Mouse (Mus musculus) ovary, postnatal 14 days (tissue): ENCODE measurements around the gene Oas1f.
"Not testable (repeated sequence)": the region's sequence is repeated elsewhere in the genome, so short reads cannot be mapped to it uniquely, and the experiment has no call there.

Experiments
- DNase-seq: peaks from one replicate; pipeline ENCODE4 v3.0.0; 2022; ENCODE audit warnings: low spot score

Gene Oas1f

GRCm38 (mm10) chr5:120871469-120871868 lies 24.3 kb downstream of the Oas1f start:
- DNase-seq, result no peak

DNA sequence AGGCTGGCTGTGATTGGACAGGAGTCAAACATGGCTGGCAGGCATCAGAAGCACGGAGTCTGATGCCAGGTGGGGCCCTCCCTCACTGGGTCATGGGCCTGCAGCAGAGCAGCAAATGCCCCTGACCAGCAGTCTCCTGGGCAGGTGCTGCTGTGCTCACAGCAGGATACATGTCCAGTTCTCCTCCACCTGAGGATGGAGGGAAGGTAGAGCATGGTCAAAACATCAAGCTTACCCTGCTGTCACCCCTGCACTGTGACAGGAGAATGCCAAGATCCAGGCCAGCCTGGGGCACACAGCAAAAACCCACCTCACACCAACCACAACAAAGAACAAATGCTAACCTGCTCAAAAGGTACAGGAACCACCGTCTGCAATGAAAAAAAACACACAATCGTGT lies 29.7 kb downstream of the Oas1f start:
- not testable (repeated sequence) for DNase-seq

DNA sequence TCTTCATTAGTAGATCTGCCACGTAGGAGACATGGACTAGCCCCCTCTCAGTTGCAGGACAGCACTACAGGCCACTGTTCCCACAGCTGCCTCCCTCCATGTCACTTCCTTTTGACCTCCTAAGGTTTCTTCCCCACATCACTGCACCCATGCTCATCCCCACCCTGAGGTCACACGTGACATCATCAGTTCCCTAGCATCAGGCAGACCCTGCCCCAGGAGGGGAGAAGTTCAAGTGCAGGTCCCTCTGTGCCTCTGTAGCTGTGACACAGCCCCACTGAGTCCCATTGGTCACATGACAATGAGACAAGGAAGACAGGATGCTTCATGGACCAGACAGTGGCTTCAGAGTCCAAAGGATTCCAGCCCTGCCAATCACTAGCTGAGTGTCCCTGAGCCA lies 30.2 kb downstream of the Oas1f start:
- not testable (repeated sequence) for DNase-seq

GRCm38 (mm10) chr5:120878803-120879202 lies 31.6 kb downstream of the Oas1f start:
- not testable (repeated sequence) for DNase-seq

- not testable (repeated sequence) for DNase-seq
Observed at GRCm38 (mm10) chr5:120881681-120882080, 34.5 kb downstream of the Oas1f start.

- not testable (repeated sequence) for DNase-seq
Observed at GRCm38 (mm10) chr5:120887413-120887812, 40.2 kb downstream of the Oas1f start, which contains the start of gene Oas1g. Oas1g (minus strand) TSS chr5:120887613.

- DNase-seq, result no peak
Observed at GRCm38 (mm10) chr5:120887831-120888230, 40.7 kb downstream of the Oas1f start.

DNA sequence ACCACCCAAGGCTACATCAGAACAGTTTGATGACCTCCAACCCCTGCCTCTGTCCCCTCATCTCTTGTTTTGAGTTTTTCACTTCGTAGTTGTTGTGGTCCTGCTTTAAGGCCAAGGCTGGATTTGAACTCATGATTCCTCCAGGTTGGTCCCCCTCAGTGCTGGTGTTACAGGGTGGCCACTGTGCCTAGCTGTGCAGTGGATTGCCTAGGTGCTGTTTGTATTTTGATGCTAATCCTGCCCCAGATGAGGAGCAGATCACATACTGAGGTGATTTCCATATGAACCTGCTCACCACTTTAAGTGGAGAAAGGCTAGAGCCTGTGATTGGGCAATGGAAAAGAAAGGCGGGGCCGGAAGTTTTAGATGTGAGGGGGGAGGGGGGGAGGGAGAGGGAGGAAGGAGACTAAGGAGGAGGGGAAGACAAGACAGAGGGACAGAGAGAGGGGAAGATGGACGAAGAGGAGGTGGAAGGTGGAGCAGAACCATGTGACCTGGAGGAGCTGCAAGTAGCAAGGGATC lies 41.2 kb downstream of the Oas1f start:
- DNase-seq, result not testable (repeated sequence)

DNA sequence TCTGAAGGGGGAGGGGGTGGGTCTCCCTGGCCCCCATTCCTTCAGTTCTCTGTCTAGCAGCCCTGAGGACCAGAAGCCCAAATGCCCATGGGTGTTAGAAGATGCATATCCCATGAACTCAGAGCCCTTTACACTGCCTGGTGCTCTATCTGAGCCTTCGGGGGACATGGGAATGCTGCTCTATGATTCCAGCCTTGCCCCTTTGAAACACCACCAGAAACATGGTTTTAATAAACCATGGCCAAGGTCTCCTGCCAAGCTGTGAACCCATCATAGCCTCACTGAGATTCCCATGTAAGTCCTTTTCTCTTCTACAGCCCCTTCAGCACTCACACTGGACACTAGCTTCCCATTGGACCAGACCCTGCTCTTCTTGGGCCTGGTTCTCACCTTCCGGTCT lies 42.9 kb downstream of the Oas1f start:
- DNase-seq, result no peak

DNA sequence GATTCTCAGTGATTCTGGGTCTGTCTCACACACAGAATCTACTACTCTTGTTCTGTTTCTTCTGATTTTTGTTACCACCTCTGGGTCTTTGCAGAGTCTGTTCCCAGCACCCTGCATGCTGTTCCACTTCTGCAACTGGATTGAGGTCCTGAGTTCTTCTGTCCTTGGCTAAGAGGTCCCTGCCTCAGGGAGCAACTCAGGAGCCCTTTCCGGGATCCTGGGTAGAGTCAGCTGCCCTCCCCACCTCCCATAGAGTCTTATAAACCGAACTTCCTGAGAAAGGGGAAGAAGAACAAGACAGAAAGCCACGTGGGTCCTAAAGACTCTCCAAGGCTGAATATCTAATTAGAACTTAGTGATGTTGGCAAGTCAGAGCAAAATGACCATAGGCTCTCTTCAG lies 43.8 kb downstream of the Oas1f start:
- no peak for DNase-seq

GRCm38 (mm10) chr5:120891566-120892242 lies 44.5 kb downstream of the Oas1f start:
- not testable (repeated sequence) for DNase-seq

- DNase-seq, result no peak
Observed at GRCm38 (mm10) chr5:120892243-120892660, 45.1 kb downstream of the Oas1f start.

- DNase-seq, result not testable (repeated sequence)
Observed at GRCm38 (mm10) chr5:120893866-120894265, 46.7 kb downstream of the Oas1f start.

DNA sequence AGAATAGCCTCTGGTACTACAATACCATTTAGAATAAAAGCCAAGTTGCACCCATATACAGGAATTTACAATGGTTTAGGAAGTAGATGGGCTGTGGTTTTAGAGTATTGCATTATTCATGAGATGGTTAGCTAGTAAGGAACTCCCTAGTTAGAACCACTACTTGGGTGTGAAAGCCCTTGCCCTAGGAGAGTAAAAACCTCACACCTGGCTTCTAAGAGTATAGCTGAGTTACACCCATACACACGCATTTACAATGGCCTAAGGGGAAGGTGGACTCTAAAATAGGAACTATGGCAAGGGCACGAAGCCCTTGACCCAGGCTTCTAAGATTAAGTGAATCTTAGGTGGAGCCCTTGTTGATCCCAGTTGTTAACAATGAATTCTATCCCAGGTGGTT lies 47.5 kb downstream of the Oas1f start:
- DNase-seq, result not testable (repeated sequence)

DNA sequence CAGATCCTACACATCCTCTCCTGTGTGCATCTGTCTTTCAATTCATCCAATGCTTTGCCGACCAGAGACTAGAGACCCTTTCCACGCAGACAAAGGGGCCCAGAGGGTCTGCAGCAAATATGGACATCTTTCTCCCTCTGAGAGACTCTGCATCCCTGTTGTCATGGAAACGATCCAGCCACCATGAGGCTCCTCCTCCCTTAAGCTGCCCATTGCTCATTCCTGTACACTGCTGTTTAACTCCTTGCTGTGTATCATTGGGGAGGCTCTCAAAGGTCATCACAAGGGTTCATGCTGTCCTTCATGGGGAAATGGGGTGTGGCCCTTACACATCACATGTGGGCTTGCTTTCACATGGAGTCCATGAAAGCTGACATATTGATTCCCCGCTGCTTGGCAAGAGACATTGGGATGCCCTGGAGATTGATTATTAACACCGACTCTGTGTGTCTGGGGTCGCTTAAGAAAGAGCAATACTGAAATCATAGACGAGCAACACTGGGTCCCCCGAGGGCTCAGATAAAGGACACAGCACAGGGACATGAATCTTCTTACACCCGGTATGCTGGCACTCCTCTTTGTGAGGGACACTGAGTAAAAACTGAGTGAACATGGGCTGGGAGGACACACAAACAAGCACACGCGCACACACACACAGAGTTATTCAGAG lies 48.2 kb downstream of the Oas1f start:
- no peak for DNase-seq

GRCm38 (mm10) chr5:120898307-120898706 lies 51.1 kb downstream of the Oas1f start:
- no peak for DNase-seq

DNA sequence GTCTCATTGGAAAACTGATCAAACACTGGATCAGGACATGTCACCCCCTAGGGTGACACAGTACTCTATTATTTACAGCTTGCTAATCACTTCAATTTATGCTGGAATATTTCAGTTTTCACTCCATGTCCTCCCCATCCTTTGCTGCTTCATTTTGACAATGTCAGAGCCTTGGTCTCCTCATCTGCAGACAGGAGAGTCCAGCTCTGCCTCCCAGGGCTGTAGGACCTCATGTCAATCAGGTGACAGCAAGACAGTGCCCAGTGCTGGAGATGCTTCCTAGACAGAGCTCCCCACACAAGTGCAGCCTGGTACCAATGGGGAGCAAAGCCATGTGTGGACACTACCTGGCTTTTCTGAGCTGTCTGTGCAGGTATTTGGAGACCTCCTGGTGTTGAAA lies 51.6 kb downstream of the Oas1f start:
- no peak for DNase-seq

DNA sequence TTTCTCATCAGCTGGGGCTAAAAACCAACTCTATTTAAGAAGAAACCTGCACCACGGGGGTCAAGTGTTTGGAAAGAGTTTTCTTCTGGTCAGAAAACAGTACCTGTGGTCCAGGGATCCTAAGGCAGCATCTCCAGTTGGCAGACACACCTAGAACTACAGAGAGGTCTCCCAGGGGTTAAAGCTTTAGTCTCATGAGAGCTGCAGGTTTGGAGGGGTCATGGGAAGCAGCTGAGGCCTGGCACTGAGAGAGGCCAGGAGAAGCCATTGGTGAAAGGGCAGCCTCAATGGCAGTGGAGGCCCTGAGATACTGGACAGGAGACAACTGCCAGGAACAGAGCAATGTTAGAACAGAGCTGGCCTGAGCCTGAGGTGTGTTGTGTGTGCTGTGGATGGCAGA lies 53.5 kb downstream of the Oas1f start:
- DNase-seq, result no peak

DNA sequence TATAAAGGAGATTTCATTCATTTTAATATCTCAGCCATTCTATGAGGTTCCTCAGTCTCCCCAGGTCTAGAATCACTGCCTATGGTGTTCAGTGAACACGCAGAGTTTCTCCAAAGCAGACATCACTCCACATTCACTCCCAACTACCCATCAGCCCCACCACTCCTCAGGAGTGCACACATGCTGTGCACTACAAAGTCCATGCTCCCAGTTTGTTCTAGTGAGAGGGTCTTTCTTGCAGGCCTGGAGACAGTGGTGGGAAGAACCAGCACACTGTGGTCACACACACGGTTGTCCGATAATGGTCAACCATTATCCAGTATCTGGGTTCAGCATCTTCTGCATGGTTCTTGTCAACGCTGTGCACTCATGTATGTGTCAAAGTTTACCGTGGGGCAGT lies 54.9 kb downstream of the Oas1f start:
- DNase-seq, result no peak

- not testable (repeated sequence) for DNase-seq
Observed at GRCm38 (mm10) chr5:120906791-120907733, 59.9 kb downstream of the Oas1f start, which contains the start of gene Oas1a. Oas1a (minus strand) TSS chr5:120907521.
